8 mouse cellular contexts compared by ENCODE assay signal in genomic region chr17:10769873-10770272, GRCm38 (mm10).
DNase-seq lines count a peak whose midpoint lies in the region; ATAC-seq and TF ChIP-seq lines count a peak whose summit lies in the region.
"Had no signal": no experiment of that assay in that cellular context is flagged by ENCODE, and none has a peak within 500 bp of the region (broad histone marks: within the 10 kb centered on the region; RNA-seq: fewer than 3 reads in every experiment).

No protein-coding gene starts in this region.

- no peaks in the 10 kb centered on the region for H3K9me3 ChIP-seq in kidney, postnatal 0 days (replicated peaks; ENCODE audit: low read length)
- H3K9me3 ChIP-seq in neural tube, embryonic 12.5 days, result no peaks in the 10 kb centered on the region

- no peak overlapping the region for H3K4me2 ChIP-seq in kidney, postnatal 0 days (ENCODE audit: low read length)
- 0 out of 2 replicates have a peak overlapping the region, but pooled peaks have one; percentile 5 for H3K4me2 ChIP-seq in neural tube, embryonic 12.5 days (replicated peaks)

- no peak for TF ChIP-seq POLR2A in kidney, adult 2 months (IDR thresholded peaks at IDR 0.05; ENCODE audit: low read depth, low read length)

- peak; percentile 50 for DNase-seq in kidney, postnatal 0 days (ENCODE audit: low spot score)
- DNase-seq in kidney, adult 2 months, result no peak
- DNase-seq in cerebellum, adult 8-10 months, result peak; percentile 34
- peak; percentile 72 for DNase-seq in forelimb bud, embryonic 11.5 days (ENCODE audit: low read depth, low spot score)
- no peak for DNase-seq in urinary bladder, adult 2 months (ENCODE audit: low spot score)
- DNase-seq: heart, postnatal 14 days had no signal

- no peak overlapping the region for H3K4me3 ChIP-seq in kidney, postnatal 0 days (replicated peaks; ENCODE audit: low read depth, low read length)
- no peak overlapping the region for H3K4me3 ChIP-seq in kidney, adult 2 months (ENCODE audit: insufficient read depth, low read depth, low read length)
- no peak overlapping the region for H3K4me3 ChIP-seq in neural tube, embryonic 12.5 days

- H3K27me3 ChIP-seq in kidney, postnatal 0 days (ENCODE audit: insufficient read depth, low read length), result no peaks in the 10 kb centered on the region
- H3K27me3 ChIP-seq in kidney, adult 2 months (replicated peaks; ENCODE audit: control insufficient read depth, insufficient read depth, low read length), result no peaks in the 10 kb centered on the region
- H3K27me3 ChIP-seq in neural tube, embryonic 12.5 days (replicated peaks), result no peaks in the 10 kb centered on the region

- no peak for TF ChIP-seq CTCF in kidney, postnatal 0 days (IDR thresholded peaks at IDR 0.05; ENCODE audit: low read depth)
- TF ChIP-seq CTCF in kidney, adult 2 months (conservative IDR thresholded peaks at IDR 0.05; ENCODE audit: insufficient read depth, insufficient read length, low read depth, low read length), result no peak

- H3K27ac ChIP-seq in kidney, postnatal 0 days, result no peak overlapping the region
- no peak overlapping the region for H3K27ac ChIP-seq in kidney, adult 2 months (ENCODE audit: insufficient read depth, low read depth, low read length)
- H3K27ac ChIP-seq in neural tube, embryonic 12.5 days, result no peak overlapping the region; the same call in 1 of the 2 replicates

- no peaks in the 10 kb centered on the region for H3K4me1 ChIP-seq in kidney, postnatal 0 days (replicated peaks; ENCODE audit: insufficient read depth, low read length)
- H3K4me1 ChIP-seq in kidney, adult 2 months (ENCODE audit: control insufficient read depth, insufficient read depth, low read length), result no peaks in the 10 kb centered on the region
- peaks cover 12% of the 10 kb centered on the region for H3K4me1 ChIP-seq in neural tube, embryonic 12.5 days

- no peaks in the 10 kb centered on the region for H3K36me3 ChIP-seq in kidney, postnatal 0 days (ENCODE audit: insufficient read depth, low read length)
- H3K36me3 ChIP-seq in kidney, adult 2 months (ENCODE audit: control insufficient read depth, insufficient read depth, low read length), result no peaks in the 10 kb centered on the region
- H3K36me3 ChIP-seq in neural tube, embryonic 12.5 days, result no peaks in the 10 kb centered on the region

- no peak overlapping the region for H3K9ac ChIP-seq in kidney, postnatal 0 days (ENCODE audit: low read depth, low read length)
- no peak overlapping the region for H3K9ac ChIP-seq in neural tube, embryonic 12.5 days

- 19% methylated on average over 6 of the region's 6 CpGs for WGBS in kidney, postnatal 0 days
- 56% methylated on average over 6 of the region's 6 CpGs for WGBS in kidney, adult 2 months
- 11% methylated on average over 6 of the region's 6 CpGs for WGBS in neural tube, embryonic 12.5 days

- ATAC-seq in kidney, postnatal 0 days (replicated peaks; ENCODE audit: low FRiP score, low read depth), result no peak
- ATAC-seq in neural tube, embryonic 12.5 days (ENCODE audit: low FRiP score, low read depth), result no peak; the same call in 1 of the 2 replicates
- no peak for ATAC-seq in erythroid progenitor cell, adult 5-6 weeks (replicated peaks; ENCODE audit: low FRiP score, poor library complexity, severe bottlenecking)

Comparison
In these comparisons a context has a peak if more than half of its experiments do, and no peak if none do; other contexts are left out.
1. DNase-seq: peak in kidney, postnatal 0 days (single experiment), cerebellum, adult 8-10 months (single experiment) and forelimb bud, embryonic 11.5 days (single experiment); none in kidney, adult 2 months (single experiment) and urinary bladder, adult 2 months (single experiment).